Mouse (Mus musculus): Measurements from ENCODE around the gene Asb17.
"Not testable (repeated sequence)": the region's sequence is repeated elsewhere in the genome, so short reads cannot be mapped to it uniquely, and the experiment has no call there.

Gene Asb17

GRCm38 (mm10) chr3:153844030-153844429 lies at the start of gene Asb17:
TSS of gene Asb17 (plus strand) at chr3:153844209.
- DNase-seq (ENCODE audit: low spot score in 2 of 2) = no peak

- no peak for DNase-seq (ENCODE audit: low spot score in 2 of 2)
Measured at GRCm38 (mm10) chr3:153797574-153797973, 46.4 kb upstream of the Asb17 start.

GRCm38 (mm10) chr3:153799603-153800002 lies 44.4 kb upstream of the Asb17 start:
- no peak for DNase-seq (ENCODE audit: low spot score in 2 of 2)

GRCm38 (mm10) chr3:153800690-153801089 lies 43.3 kb upstream of the Asb17 start:
- no peak for DNase-seq (ENCODE audit: low spot score in 2 of 2)

- no peak for DNase-seq (ENCODE audit: low spot score in 2 of 2)
Measured at GRCm38 (mm10) chr3:153801541-153801940, 42.5 kb upstream of the Asb17 start.

- peak; percentile 14 to 35 for DNase-seq (ENCODE audit: low spot score in 2 of 2)
Measured at GRCm38 (mm10) chr3:153802640-153803039, 41.4 kb upstream of the Asb17 start.

GRCm38 (mm10) chr3:153804032-153804431 lies 40.0 kb upstream of the Asb17 start:
- DNase-seq (ENCODE audit: low spot score in 2 of 2) = no peak

GRCm38 (mm10) chr3:153806077-153806772 lies 37.8 kb upstream of the Asb17 start:
- peak; percentile 62 to 70 for DNase-seq (ENCODE audit: low spot score in 2 of 2)

GRCm38 (mm10) chr3:153806773-153807443 lies 37.1 kb upstream of the Asb17 start:
- no peak for DNase-seq (ENCODE audit: low spot score in 2 of 2)

GRCm38 (mm10) chr3:153807444-153808149 lies 36.4 kb upstream of the Asb17 start:
- DNase-seq (ENCODE audit: low spot score in 2 of 2) = peak in 1 of 2 experiments; percentile 16

GRCm38 (mm10) chr3:153808406-153808805 lies 35.6 kb upstream of the Asb17 start:
- no peak for DNase-seq (ENCODE audit: low spot score in 2 of 2)

- no peak for DNase-seq (ENCODE audit: low spot score in 2 of 2)
Measured at GRCm38 (mm10) chr3:153814026-153814425, 30.0 kb upstream of the Asb17 start.

GRCm38 (mm10) chr3:153817376-153817890 lies 26.6 kb upstream of the Asb17 start:
- DNase-seq (ENCODE audit: low spot score in 2 of 2) = no peak

GRCm38 (mm10) chr3:153818723-153819122 lies 25.3 kb upstream of the Asb17 start:
- no peak for DNase-seq (ENCODE audit: low spot score in 2 of 2)

GRCm38 (mm10) chr3:153819438-153819837 lies 24.6 kb upstream of the Asb17 start:
- DNase-seq (ENCODE audit: low spot score in 2 of 2) = no peak

GRCm38 (mm10) chr3:153823671-153824515 lies 20.1 kb upstream of the Asb17 start:
- DNase-seq (ENCODE audit: low spot score in 2 of 2) = no peak

GRCm38 (mm10) chr3:153825197-153825596 lies 18.8 kb upstream of the Asb17 start:
- no peak for DNase-seq (ENCODE audit: low spot score in 2 of 2)

GRCm38 (mm10) chr3:153826616-153827015 lies 17.4 kb upstream of the Asb17 start:
- DNase-seq (ENCODE audit: low spot score in 2 of 2) = no peak

- DNase-seq (ENCODE audit: low spot score in 2 of 2) = not testable (repeated sequence)
Measured at GRCm38 (mm10) chr3:153829788-153830187, 14.2 kb upstream of the Asb17 start.

- DNase-seq (ENCODE audit: low spot score in 2 of 2) = peak; percentile 17 to 28
Measured at GRCm38 (mm10) chr3:153831014-153831872, 12.8 kb upstream of the Asb17 start.

Data from spleen, postnatal 36 days (tissue).